Mouse (Mus musculus): ENCODE measurements at regions not wholly inside any gene's neighbourhood (a gene's known extent, or its start where the extent isn't known, plus 50 kb on each side); places are given as distances from the start of the nearest gene placed in this dataset.

DNA sequence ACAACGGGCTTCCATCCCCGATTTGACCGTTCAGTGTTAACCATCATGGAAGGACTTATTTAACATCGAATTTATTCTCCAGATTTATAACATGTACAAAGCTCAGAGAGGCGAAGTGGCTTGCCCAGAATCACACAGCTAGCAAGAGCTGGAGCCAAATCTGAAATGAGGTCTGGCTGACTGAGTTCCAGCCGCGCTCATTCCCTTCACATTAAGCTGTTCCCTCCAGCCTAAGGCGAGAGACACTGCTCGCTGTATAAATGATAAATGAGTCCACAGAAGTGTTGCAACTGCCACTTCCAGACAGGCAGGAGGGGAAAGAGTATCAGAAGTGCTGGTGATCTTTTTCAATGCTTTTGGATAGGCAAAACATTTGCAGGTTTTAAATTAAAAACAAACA is 64.4 kb upstream of the Noct start:
- TF ChIP-seq CTCF (IDR thresholded peaks at IDR 0.05; ENCODE audit: extremely low read depth, insufficient read depth, low read length) (no peak), POLR2A (IDR thresholded peaks at IDR 0.05; ENCODE audit: extremely low read depth, insufficient read depth, low read length) (no peak)

Measured in cortical plate, adult 2 months (tissue).